Mouse (Mus musculus) intestine, embryonic 15.5 days (tissue): ENCODE results near the gene Thoc7. TPM values are rescaled to one million over a fixed set of nuclear protein-coding genes. Genes with fewer than 3 reads are reported as not detected.

Experiments used
- ATAC-seq: fragments of 200-750 bp; cut with Nextera tagmentation; 2 replicates; pipeline ENCODE4 v1.8.0; 2017; ENCODE audit warnings: moderate TSS enrichment, moderate library complexity
- H3K27ac ChIP-seq: fragments of 300-500 bp; sonication (generic); 2 replicates; pipeline ENCODE4 v1.5.1; 2015; ENCODE audit warnings: mild to moderate bottlenecking, inconsistent platforms
- H3K27me3 ChIP-seq: fragments of 300-500 bp; sonication (generic); replicated peaks from 2 replicates; pipeline ENCODE4 v1.6.1; 2015; ENCODE audit warnings: inconsistent platforms
- H3K36me3 ChIP-seq: fragments of 300-500 bp; sonication (generic); 2 replicates; pipeline ENCODE4 v1.6.1; 2015; ENCODE audit warnings: inconsistent platforms
- H3K4me1 ChIP-seq: fragments of 300-500 bp; sonication (generic); replicated peaks from 2 replicates; pipeline ENCODE4 v1.6.1; 2015; ENCODE audit warnings: inconsistent platforms
- H3K4me2 ChIP-seq: fragments of 300-500 bp; sonication (generic); replicated peaks from 2 replicates; pipeline ENCODE4 v1.6.1; 2015; ENCODE audit warnings: mild to moderate bottlenecking, inconsistent platforms
- H3K4me3 ChIP-seq: fragments of 300-500 bp; sonication (generic); replicated peaks from 2 replicates; pipeline ENCODE4 v1.5.1; 2015; ENCODE audit warnings: inconsistent platforms
- H3K9ac ChIP-seq: fragments of 300-500 bp; sonication (generic); 2 replicates; pipeline ENCODE4 v1.6.1; 2015; ENCODE audit warnings: inconsistent platforms
- H3K9me3 ChIP-seq: fragments of 300-500 bp; sonication (generic); 2 replicates; pipeline ENCODE4 v1.6.1; 2016; ENCODE audit warnings: inconsistent platforms
- WGBS: fragments of 180-500 bp; shearing (Covaris S2); methylation state at CpG from one replicate; pipeline ENCODE4 v1.1.7; 2015; 5-methylcytosine and 5-hydroxymethylcytosine counted together
- polyA plus RNA-seq: library from polyadenylated mRNA; unstranded; fragments of >200 nt; fragmentation: Nextera tagmentation; extraction: Ambion mirVana; gene quantifications from 2 replicates; pipeline ENCODE4 v1.2.1, GENCODE M21; 2015

Gene Thoc7
- polyA plus RNA-seq = 184 and 196 TPM in 2 replicates

DNA sequence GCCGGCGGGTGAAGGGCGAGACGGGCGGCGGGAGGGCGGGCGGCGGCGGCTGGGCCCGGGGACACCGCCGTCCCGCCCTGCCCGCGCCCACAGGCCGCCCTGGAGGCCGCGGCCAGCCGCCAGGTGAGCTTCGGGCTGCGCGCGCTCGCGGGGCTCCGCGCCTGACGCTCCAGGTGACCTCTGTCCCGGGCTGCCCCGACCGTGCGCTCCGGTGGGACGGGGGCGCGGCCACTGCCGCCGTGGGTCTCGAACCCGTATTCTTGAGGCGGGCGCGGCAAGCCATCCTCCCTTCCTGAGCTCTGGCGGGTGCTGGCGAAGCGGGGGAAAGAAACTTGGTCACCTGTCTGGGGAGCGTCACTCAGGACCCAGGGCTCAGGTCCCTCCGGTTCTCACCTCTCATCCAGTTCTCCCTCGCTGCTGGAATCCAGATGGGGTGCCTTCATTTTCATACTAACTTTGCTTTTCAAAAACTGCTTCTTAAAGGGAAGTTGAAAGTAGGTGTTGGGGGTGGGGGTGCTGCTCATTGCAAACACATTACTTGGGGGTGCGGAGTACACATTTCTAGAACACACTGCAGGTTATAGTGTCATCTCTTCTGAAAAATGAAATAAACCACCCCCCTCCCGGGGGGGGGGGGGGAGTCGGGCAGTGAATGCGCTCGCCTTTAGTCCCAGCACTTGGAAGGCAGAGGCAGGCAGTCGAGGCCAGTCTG, at the start of gene Thoc7, which contains the start of gene Atxn7:
Thoc7 (minus strand) TSS at position 452 of the 712 bp plus-strand sequence.
Atxn7 (plus strand) TSS at position 40 of the 712 bp plus-strand sequence.
- ATAC-seq = peak; percentile 87
- Histone ChIP-seq H3K27me3 (no peaks in the 10 kb centered on the region), H3K4me3 (peak within 1 kb of the TSS; percentile 92), H3K36me3 (no peaks in the 10 kb centered on the region), H3K27ac (peak within 1 kb of the TSS; percentile 93), H3K4me1 (peaks cover 6% of the 10 kb centered on the region; the same call in 1 of the 2 replicates), H3K9me3 (no peaks in the 10 kb centered on the region), H3K9ac (peak within 1 kb of the TSS; percentile 96), H3K4me2 (peak within 1 kb of the TSS; percentile 69)
- 2% methylated on average over 36 of the region's 56 CpGs for whole genome bisulfite sequencing

DNA sequence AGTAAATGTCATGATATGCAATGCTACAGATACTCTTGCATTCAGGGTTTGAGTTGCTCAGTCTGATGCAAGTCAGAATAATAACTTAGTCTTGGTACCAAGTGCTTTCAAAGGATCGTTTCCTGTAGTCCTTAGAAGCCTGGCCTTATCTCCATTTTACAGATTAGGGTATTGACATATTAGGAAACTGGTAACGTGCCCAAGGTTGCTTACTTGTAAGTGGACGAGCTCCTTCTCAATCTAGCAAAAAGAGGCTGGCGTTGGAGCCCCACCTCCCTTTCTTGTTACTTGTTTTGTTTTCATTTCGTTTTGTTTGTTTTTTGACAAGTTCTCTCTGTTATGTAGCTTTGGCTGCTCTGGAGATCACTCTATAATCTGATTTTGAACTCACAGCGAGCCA, 48.1 kb upstream of the Thoc7 start:
- no peak overlapping the region for H3K27ac ChIP-seq

DNA sequence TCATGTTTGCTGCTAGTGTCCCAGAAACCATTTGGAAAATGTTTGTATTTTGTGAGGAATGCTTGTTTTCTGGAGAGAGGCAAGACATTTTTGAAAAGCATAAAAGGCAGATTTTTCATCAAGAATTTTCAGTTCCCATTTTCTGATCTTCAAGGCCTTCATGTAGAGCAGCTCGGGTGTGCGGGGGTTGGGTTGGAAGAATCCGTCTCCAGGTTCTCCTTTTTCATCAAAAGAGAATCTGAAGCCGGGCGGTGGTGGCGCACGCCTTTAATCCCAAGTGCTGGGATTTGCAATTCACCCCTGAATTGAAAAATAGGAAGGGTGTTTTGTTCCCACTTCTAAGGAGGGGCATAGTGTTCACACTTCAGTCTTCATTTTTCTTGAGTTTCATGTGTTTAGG, 41.1 kb upstream of the Thoc7 start:
- no peak for ATAC-seq
- H3K9me3 ChIP-seq = no peaks in the 10 kb centered on the region
- H3K4me3 ChIP-seq = no peak overlapping the region
- H3K36me3 ChIP-seq = no peaks in the 10 kb centered on the region
- H3K9ac ChIP-seq = no peak overlapping the region
- H3K27ac ChIP-seq = no peak overlapping the region
- no peak overlapping the region for H3K4me2 ChIP-seq
- 95% methylated on average over 7 of the region's 7 CpGs for WGBS
- no peaks in the 10 kb centered on the region for H3K4me1 ChIP-seq
- H3K27me3 ChIP-seq = no peaks in the 10 kb centered on the region

More for the DNA sequence above, 48.1 kb upstream of the Thoc7 start:
- no peak overlapping the region for H3K9ac ChIP-seq
- ATAC-seq = no peak
- H3K9me3 ChIP-seq = no peaks in the 10 kb centered on the region
- H3K4me3 ChIP-seq = no peak overlapping the region
- H3K4me1 ChIP-seq = peaks cover 7% of the 10 kb centered on the region; the same call in 1 of the 2 replicates
- H3K4me2 ChIP-seq = no peak overlapping the region
- no peaks in the 10 kb centered on the region for H3K36me3 ChIP-seq
- WGBS = 63% methylated on average over 6 of the region's 6 CpGs
- H3K27me3 ChIP-seq = no peaks in the 10 kb centered on the region

- WGBS = 51% methylated on average over 9 of the region's 9 CpGs
- H3K4me2 ChIP-seq = no peak overlapping the region
- ATAC-seq = peak; percentile 80
Observed at GRCm38 (mm10) chr14:13995206-13996097, 33.8 kb upstream of the Thoc7 start.

GRCm38 (mm10) chr14:13990741-13991140, 29.1 kb upstream of the Thoc7 start:
- no peaks in the 10 kb centered on the region for H3K27me3 ChIP-seq
- no peak overlapping the region for H3K4me2 ChIP-seq
- H3K9me3 ChIP-seq = no peaks in the 10 kb centered on the region
- no peaks in the 10 kb centered on the region for H3K36me3 ChIP-seq
- H3K4me3 ChIP-seq = no peak overlapping the region
- H3K27ac ChIP-seq = no peak overlapping the region
- no peak for ATAC-seq
- no peak overlapping the region for H3K9ac ChIP-seq
- H3K4me1 ChIP-seq = no peaks in the 10 kb centered on the region
- WGBS = 80% methylated on average over 3 of the region's 3 CpGs

More at GRCm38 (mm10) chr14:13995206-13996097, 33.8 kb upstream of the Thoc7 start:
- Histone ChIP-seq H3K4me1 (no peaks in the 10 kb centered on the region), H3K27me3 (no peaks in the 10 kb centered on the region), H3K36me3 (no peaks in the 10 kb centered on the region), H3K4me3 (no peak overlapping the region), H3K9me3 (no peaks in the 10 kb centered on the region), H3K27ac (no peak overlapping the region), H3K9ac (no peak overlapping the region)

GRCm38 (mm10) chr14:13988397-13988796, 26.7 kb upstream of the Thoc7 start:
- no peak overlapping the region for H3K27ac ChIP-seq
- H3K9ac ChIP-seq = no peak overlapping the region
- WGBS = 65% methylated on average over 2 of the region's 2 CpGs
- no peaks in the 10 kb centered on the region for H3K27me3 ChIP-seq
- ATAC-seq = no peak
- no peak overlapping the region for H3K4me3 ChIP-seq
- H3K36me3 ChIP-seq = no peaks in the 10 kb centered on the region
- H3K4me1 ChIP-seq = no peaks in the 10 kb centered on the region
- no peak overlapping the region for H3K4me2 ChIP-seq
- H3K9me3 ChIP-seq = no peaks in the 10 kb centered on the region

DNA sequence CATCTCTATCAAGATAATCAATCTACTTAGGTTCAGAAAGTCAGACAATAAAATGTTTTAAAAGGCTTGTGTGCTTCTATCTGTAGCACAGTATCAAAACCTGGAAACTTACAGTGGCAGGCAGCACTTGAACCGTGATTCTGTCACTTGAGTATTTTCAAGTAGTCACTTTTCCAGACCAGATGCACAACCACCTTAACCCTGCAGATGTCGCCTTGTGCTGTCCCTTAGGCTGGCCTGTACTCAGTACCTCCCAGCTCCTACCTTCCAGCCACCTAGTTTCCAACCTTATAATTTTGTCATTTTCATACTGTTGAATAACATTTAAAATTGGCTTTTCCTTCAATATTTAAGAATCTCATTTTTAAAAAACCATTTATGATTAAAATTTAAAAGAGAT, 20.5 kb upstream of the Thoc7 start:
- no peak for ATAC-seq
- Histone ChIP-seq H3K27ac (no peak overlapping the region), H3K4me2 (no peak overlapping the region), H3K9ac (no peak overlapping the region), H3K4me3 (no peak overlapping the region), H3K27me3 (no peaks in the 10 kb centered on the region), H3K4me1 (no peaks in the 10 kb centered on the region), H3K36me3 (no peaks in the 10 kb centered on the region), H3K9me3 (no peaks in the 10 kb centered on the region)
- 57% methylated on average over 2 of the region's 2 CpGs for WGBS

GRCm38 (mm10) chr14:13981286-13981685, 19.6 kb upstream of the Thoc7 start:
- Histone ChIP-seq H3K27ac (no peak overlapping the region), H3K27me3 (no peaks in the 10 kb centered on the region), H3K36me3 (no peaks in the 10 kb centered on the region), H3K9ac (no peak overlapping the region), H3K4me3 (no peak overlapping the region), H3K9me3 (no peaks in the 10 kb centered on the region), H3K4me2 (no peak overlapping the region), H3K4me1 (no peaks in the 10 kb centered on the region)
- 29% methylated on average over 2 of the region's 2 CpGs for WGBS
- no peak for ATAC-seq

- Histone ChIP-seq H3K4me3 (no peak overlapping the region), H3K27ac (no peak overlapping the region), H3K36me3 (no peaks in the 10 kb centered on the region), H3K4me1 (no peaks in the 10 kb centered on the region), H3K4me2 (no peak overlapping the region), H3K9me3 (no peaks in the 10 kb centered on the region), H3K9ac (no peak overlapping the region), H3K27me3 (no peaks in the 10 kb centered on the region)
- no peak for ATAC-seq
- 79% methylated on average over 1 of the region's 1 CpGs for WGBS
Observed at GRCm38 (mm10) chr14:13977498-13977897, 15.8 kb upstream of the Thoc7 start.

- Histone ChIP-seq H3K4me2 (no peak overlapping the region), H3K4me3 (no peak overlapping the region), H3K4me1 (peaks cover 6% of the 10 kb centered on the region; the same call in 1 of the 2 replicates), H3K27me3 (no peaks in the 10 kb centered on the region), H3K9me3 (no peaks in the 10 kb centered on the region), H3K36me3 (no peaks in the 10 kb centered on the region), H3K27ac (no peak overlapping the region), H3K9ac (no peak overlapping the region)
- WGBS = 59% methylated on average over 6 of the region's 6 CpGs
- no peak for ATAC-seq
Observed at GRCm38 (mm10) chr14:13971644-13972234, 10.1 kb upstream of the Thoc7 start.

GRCm38 (mm10) chr14:13970513-13970912, 8.9 kb upstream of the Thoc7 start:
- no peak overlapping the region for H3K9ac ChIP-seq
- H3K9me3 ChIP-seq = no peaks in the 10 kb centered on the region
- no peaks in the 10 kb centered on the region for H3K36me3 ChIP-seq
- ATAC-seq = peak; percentile 46
- H3K4me3 ChIP-seq = no peak overlapping the region
- H3K4me2 ChIP-seq = no peak overlapping the region
- peaks cover 6% of the 10 kb centered on the region for H3K4me1 ChIP-seq
- WGBS = 74% methylated on average over 3 of the region's 3 CpGs
- no peak overlapping the region for H3K27ac ChIP-seq
- H3K27me3 ChIP-seq = no peaks in the 10 kb centered on the region

DNA sequence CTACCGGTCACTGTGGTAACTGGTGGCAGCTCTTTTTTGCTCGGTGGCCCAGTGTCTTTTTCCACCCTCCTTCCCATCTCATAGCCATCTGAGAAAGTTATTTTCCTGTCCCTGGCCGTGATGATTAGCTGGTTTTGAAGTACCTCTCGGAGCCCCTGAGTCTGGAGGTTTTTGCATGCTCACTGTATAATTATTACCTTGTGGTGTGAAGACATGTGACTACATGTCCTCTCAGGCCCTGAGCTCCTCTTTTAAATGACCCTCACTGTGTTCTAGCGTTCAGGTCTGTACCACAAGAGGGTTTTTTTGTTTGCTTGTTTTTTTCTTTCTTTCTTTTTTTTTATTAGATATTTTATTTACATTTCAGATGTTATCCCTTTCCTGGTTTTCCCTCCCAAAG, 6.8 kb upstream of the Thoc7 start:
- H3K9me3 ChIP-seq = no peaks in the 10 kb centered on the region
- H3K4me2 ChIP-seq = no peak overlapping the region
- H3K27me3 ChIP-seq = no peaks in the 10 kb centered on the region
- 82% methylated on average over 5 of the region's 5 CpGs for WGBS
- no peak overlapping the region for H3K9ac ChIP-seq
- no peak overlapping the region for H3K4me3 ChIP-seq
- H3K4me1 ChIP-seq = peaks cover 6% of the 10 kb centered on the region
- H3K36me3 ChIP-seq = no peaks in the 10 kb centered on the region
- ATAC-seq = no peak
- no peak overlapping the region for H3K27ac ChIP-seq
